Mouse (Mus musculus): ENCODE data around the gene Tspan32. TPM values are rescaled to one million over a fixed set of nuclear protein-coding genes. Genes with fewer than 3 reads are reported as not detected.

The Tspan32 gene
- polyA plus RNA-seq, 1 experiment from 2014 or later = 115 TPM

DNA sequence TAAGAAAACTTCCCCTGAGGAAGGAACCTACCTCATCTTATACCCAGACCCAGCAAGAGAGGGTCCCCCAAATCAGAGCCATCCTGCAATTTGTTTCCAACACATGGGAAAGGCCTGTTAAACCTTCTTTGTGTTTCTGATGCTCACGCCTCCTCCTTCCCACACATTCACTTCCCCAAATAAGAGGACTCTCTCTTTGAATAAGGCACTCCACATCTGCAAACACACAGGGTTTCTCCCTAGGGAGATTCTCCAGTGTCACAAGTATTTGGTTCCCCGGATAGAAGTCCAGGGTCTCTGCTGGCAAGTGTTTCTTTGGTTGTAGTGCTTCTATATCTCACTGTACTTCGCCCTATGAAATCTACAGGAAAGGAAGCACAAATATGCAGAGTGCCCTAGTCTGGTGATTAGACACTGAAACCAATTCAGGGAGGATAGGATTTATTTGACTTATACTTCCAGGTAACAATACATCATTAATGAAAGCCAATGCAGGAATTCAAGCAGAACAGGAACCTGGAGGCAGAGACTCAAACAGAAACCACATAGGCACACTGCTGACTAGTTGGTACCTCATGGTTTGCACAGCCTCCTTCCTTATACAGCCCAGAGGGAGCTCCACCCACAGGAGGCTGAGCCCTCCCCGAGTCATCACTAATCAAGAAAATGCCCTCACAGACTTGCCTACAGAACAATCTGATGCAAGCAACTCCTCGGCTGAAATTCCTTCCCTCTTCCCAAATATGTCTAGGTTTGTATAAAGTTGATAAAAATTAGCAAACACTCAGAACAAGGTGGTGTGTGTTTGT, 16.7 kb downstream of the Tspan32 start:
- DNase-seq (ENCODE audit: low spot score) = no peak
- no peak overlapping the region for H3K9ac ChIP-seq (ENCODE audit: low read depth, low read length)
- H3K27ac ChIP-seq (ENCODE audit: low read depth, low read length) = no peak overlapping the region
- no peaks in the 10 kb centered on the region for H3K27me3 ChIP-seq (replicated peaks; ENCODE audit: control insufficient read depth, insufficient read depth, low read length)
- WGBS = 56% methylated on average over 5 of the region's 5 CpGs
- H3K36me3 ChIP-seq (ENCODE audit: control insufficient read depth, insufficient read depth, low read length) = no peaks in the 10 kb centered on the region
- H3K4me1 ChIP-seq (replicated peaks; ENCODE audit: control insufficient read depth, insufficient read depth, low read length) = 0 out of 2 replicates have a peak, but pooled peaks cover 5% of the 10 kb centered on the region
- H3K4me2 ChIP-seq = no peak overlapping the region
- no peaks in the 10 kb centered on the region for H3K9me3 ChIP-seq (ENCODE audit: control insufficient read depth, low read length)
- ATAC-seq (replicated peaks; ENCODE audit: low FRiP score) = no peak
- H3K4me3 ChIP-seq (ENCODE audit: low read depth, low read length) = no peak overlapping the region

DNA sequence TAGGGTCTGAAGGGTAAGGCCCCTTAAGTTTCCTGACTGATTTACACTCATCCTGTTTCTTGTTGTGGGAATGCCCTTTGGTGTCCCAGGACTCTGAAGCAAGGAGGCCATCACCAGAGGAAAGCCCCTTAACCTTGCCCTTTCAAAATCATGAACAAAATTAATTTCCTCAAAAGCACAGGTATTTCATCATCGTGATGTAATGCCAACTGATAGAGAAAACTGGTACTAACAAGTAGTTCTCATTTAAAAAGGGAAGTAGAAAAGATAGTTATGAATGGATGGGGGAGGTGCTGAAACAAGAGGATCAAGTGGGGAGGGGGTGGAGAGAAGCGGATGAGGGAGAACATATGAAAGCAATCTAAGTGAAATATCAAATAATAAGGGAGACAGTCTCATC, 18.7 kb downstream of the Tspan32 start:
- H3K27ac ChIP-seq (ENCODE audit: low read depth, low read length) = no peak overlapping the region

DNA sequence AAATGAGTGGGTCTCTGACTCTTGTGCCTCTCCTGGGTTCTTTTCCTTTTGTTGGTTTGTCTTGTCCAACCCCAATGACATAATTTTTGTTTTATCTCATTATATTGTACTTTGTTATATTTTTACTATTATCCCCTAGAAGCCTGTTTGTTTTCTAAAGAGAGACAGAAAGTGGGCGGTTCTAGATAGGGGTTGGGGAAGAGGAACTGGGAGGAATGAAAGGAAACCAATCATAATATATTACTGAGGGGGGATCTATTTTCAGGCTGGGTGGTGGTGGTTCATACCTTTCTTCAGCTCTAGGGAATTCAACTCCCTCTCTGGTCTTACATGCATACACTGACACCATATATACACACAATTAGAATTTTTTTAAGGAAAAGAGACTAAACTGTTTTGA, 19.4 kb downstream of the Tspan32 start:
- H3K4me2 ChIP-seq = no peak overlapping the region
- ATAC-seq (replicated peaks; ENCODE audit: low FRiP score) (no peak), DNase-seq (ENCODE audit: low spot score) (no peak)
- no peak overlapping the region for H3K27ac ChIP-seq (ENCODE audit: low read depth, low read length)
- no peak overlapping the region for H3K4me3 ChIP-seq (ENCODE audit: low read depth, low read length)
- WGBS = 76% methylated on average over 1 of the region's 1 CpGs
- no peaks in the 10 kb centered on the region for H3K9me3 ChIP-seq (ENCODE audit: control insufficient read depth, low read length)
- H3K9ac ChIP-seq (ENCODE audit: low read depth, low read length) = no peak overlapping the region
- H3K27me3 ChIP-seq (replicated peaks; ENCODE audit: control insufficient read depth, insufficient read depth, low read length) = no peaks in the 10 kb centered on the region
- H3K36me3 ChIP-seq (ENCODE audit: control insufficient read depth, insufficient read depth, low read length) = no peaks in the 10 kb centered on the region
- peaks cover 3% of the 10 kb centered on the region; the same call in 1 of the 2 replicates for H3K4me1 ChIP-seq (replicated peaks; ENCODE audit: control insufficient read depth, insufficient read depth, low read length)

More for the DNA sequence above, 18.7 kb downstream of the Tspan32 start:
- Histone ChIP-seq H3K4me1 (replicated peaks; ENCODE audit: control insufficient read depth, insufficient read depth, low read length) (peaks cover 3% of the 10 kb centered on the region; the same call in 1 of the 2 replicates), H3K4me3 (ENCODE audit: low read depth, low read length) (no peak overlapping the region), H3K9me3 (ENCODE audit: control insufficient read depth, low read length) (no peaks in the 10 kb centered on the region), H3K9ac (ENCODE audit: low read depth, low read length) (no peak overlapping the region), H3K4me2 (no peak overlapping the region), H3K36me3 (ENCODE audit: control insufficient read depth, insufficient read depth, low read length) (no peaks in the 10 kb centered on the region), H3K27me3 (replicated peaks; ENCODE audit: control insufficient read depth, insufficient read depth, low read length) (no peaks in the 10 kb centered on the region)
- ATAC-seq (replicated peaks; ENCODE audit: low FRiP score) (no peak), DNase-seq (ENCODE audit: low spot score) (no peak)
- 79% methylated on average over 2 of the region's 2 CpGs for WGBS

DNA sequence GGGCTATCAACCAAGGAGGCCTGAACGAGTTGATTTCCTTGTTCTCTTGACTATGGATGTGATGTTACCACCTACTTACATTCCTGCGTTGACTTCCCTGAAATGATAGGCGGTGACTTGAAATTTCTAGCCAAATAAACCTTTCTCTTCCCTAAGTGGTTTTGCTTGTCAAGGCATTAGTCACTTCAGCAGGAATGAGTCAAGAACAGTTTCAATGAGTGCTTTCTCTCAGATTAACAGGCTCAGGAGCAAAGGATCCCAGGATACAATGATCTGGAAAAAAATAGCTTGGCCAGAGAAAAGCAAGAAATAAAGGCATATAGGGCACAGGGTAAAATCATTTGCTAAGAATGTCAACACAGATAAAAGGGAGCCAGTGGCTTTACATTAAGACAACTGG, 20.6 kb downstream of the Tspan32 start:
- no peaks in the 10 kb centered on the region for H3K9me3 ChIP-seq (ENCODE audit: control insufficient read depth, low read length)
- no peak overlapping the region for H3K4me2 ChIP-seq
- H3K4me3 ChIP-seq (ENCODE audit: low read depth, low read length) = no peak overlapping the region
- H3K27ac ChIP-seq (ENCODE audit: low read depth, low read length) = no peak overlapping the region
- H3K27me3 ChIP-seq (replicated peaks; ENCODE audit: control insufficient read depth, insufficient read depth, low read length) = no peaks in the 10 kb centered on the region
- H3K9ac ChIP-seq (ENCODE audit: low read depth, low read length) = no peak overlapping the region
- ATAC-seq (replicated peaks; ENCODE audit: low FRiP score) = no peak
- DNase-seq (ENCODE audit: low spot score) = no peak
- 84% methylated on average over 3 of the region's 3 CpGs for WGBS
- no peaks in the 10 kb centered on the region for H3K36me3 ChIP-seq (ENCODE audit: control insufficient read depth, insufficient read depth, low read length)
- H3K4me1 ChIP-seq (replicated peaks; ENCODE audit: control insufficient read depth, insufficient read depth, low read length) = peaks cover 3% of the 10 kb centered on the region; the same call in 1 of the 2 replicates

DNA sequence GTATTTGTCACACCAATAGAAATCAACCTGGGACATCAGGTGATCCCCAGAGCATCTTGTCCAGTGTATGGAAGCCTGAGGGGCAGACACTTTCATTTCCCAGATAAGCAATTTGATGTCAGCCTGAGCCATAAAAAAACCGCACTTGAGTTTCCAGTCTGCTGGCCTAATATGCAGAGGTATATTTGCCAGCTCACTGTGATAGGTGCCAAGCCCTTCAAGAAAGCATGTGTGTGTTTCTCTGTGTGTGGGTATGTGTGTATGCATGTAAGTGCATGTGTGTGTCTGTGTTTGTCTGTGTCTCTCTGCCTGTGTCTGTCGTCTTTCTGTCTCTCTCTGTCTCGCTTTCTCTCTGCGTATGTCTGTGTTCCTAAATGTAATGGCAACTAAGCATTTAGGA, 22.4 kb downstream of the Tspan32 start:
- 87% methylated on average over 4 of the region's 4 CpGs for WGBS
- Histone ChIP-seq H3K9me3 (ENCODE audit: control insufficient read depth, low read length) (no peaks in the 10 kb centered on the region), H3K36me3 (ENCODE audit: control insufficient read depth, insufficient read depth, low read length) (no peaks in the 10 kb centered on the region), H3K27ac (ENCODE audit: low read depth, low read length) (no peak overlapping the region), H3K27me3 (replicated peaks; ENCODE audit: control insufficient read depth, insufficient read depth, low read length) (no peaks in the 10 kb centered on the region), H3K4me2 (no peak overlapping the region), H3K4me3 (ENCODE audit: low read depth, low read length) (no peak overlapping the region), H3K4me1 (replicated peaks; ENCODE audit: control insufficient read depth, insufficient read depth, low read length) (no peaks in the 10 kb centered on the region; the same call in 1 of the 2 replicates), H3K9ac (ENCODE audit: low read depth, low read length) (no peak overlapping the region)
- DNase-seq (ENCODE audit: low spot score) (no peak), ATAC-seq (replicated peaks; ENCODE audit: low FRiP score) (no peak)

DNA sequence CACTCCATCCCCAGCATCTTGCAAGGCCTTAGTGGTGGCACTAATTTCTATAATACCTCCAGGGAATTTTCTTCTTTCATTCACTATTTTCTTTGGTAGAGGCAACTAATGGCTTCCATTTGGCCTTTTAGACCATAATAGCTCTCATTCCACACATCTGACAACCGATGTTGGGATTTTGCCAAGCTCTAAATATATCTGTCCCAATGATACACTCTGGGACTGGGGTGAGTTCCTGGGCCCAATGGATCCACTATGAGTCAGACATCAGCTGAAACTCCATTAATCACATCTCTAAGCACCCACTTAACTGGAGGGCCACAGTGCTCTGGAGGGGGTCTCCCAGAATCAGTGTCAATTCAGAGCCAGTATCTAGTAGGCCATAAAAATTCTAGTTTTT, 27.0 kb downstream of the Tspan32 start:
- Histone ChIP-seq H3K27ac (ENCODE audit: low read depth, low read length) (no peak overlapping the region), H3K36me3 (ENCODE audit: control insufficient read depth, insufficient read depth, low read length) (no peaks in the 10 kb centered on the region), H3K4me1 (replicated peaks; ENCODE audit: control insufficient read depth, insufficient read depth, low read length) (no peaks in the 10 kb centered on the region; the same call in 1 of the 2 replicates), H3K4me2 (no peak overlapping the region), H3K9ac (ENCODE audit: low read depth, low read length) (no peak overlapping the region), H3K9me3 (ENCODE audit: control insufficient read depth, low read length) (no peaks in the 10 kb centered on the region), H3K4me3 (ENCODE audit: low read depth, low read length) (no peak overlapping the region), H3K27me3 (replicated peaks; ENCODE audit: control insufficient read depth, insufficient read depth, low read length) (no peaks in the 10 kb centered on the region)
- 80% methylated on average over 1 of the region's 1 CpGs for WGBS
- ATAC-seq (replicated peaks; ENCODE audit: low FRiP score) (no peak), DNase-seq (ENCODE audit: low spot score) (no peak)

DNA sequence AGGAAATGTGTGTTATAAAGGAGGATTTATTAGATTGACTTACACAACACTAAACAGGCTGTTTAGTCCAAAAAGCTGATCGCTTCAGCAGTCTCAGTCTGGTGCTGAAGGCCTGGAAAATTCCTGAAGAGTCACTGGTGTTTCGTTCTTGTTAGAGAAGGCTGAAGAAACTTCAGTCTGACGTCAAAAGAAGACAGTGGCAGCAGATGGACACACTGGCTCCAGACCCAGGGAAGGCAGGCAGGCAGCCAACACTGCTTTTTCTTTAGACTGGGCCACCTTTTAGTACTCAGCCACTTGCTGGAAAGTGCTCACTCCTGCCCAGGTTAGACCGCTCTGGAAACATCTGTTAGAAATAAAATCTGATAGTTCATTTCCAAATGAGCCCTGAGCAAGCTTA, 28.7 kb downstream of the Tspan32 start:
- no peak for DNase-seq (ENCODE audit: low spot score)
- Histone ChIP-seq H3K27me3 (replicated peaks; ENCODE audit: control insufficient read depth, insufficient read depth, low read length) (no peaks in the 10 kb centered on the region), H3K9ac (ENCODE audit: low read depth, low read length) (no peak overlapping the region), H3K27ac (ENCODE audit: low read depth, low read length) (no peak overlapping the region), H3K9me3 (ENCODE audit: control insufficient read depth, low read length) (no peaks in the 10 kb centered on the region), H3K4me1 (replicated peaks; ENCODE audit: control insufficient read depth, insufficient read depth, low read length) (no peaks in the 10 kb centered on the region), H3K4me2 (no peak overlapping the region), H3K36me3 (ENCODE audit: control insufficient read depth, insufficient read depth, low read length) (no peaks in the 10 kb centered on the region), H3K4me3 (ENCODE audit: low read depth, low read length) (no peak overlapping the region)
- no peak for ATAC-seq (replicated peaks; ENCODE audit: low FRiP score)
- WGBS = 84% methylated on average over 4 of the region's 4 CpGs

DNA sequence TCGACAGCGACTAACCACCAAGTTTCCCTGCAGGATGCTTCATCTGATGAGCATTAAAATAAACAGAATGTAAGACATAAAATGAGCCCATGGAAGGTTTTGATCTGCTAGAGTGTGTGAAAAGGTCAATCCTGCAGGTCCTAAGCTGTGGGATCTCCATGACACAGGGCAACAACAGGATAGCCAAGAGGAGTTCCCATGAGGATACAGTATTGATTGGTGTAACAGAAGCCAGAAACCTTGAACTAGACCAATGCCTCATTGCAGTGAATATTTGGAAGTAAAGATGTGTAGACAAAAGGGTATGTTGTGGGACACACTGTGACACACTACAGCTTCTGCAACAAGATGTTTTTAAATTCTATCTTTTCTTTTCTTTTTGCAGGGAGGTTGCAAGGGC, 29.3 kb downstream of the Tspan32 start:
- no peak overlapping the region for H3K27ac ChIP-seq (ENCODE audit: low read depth, low read length)
- ATAC-seq (replicated peaks; ENCODE audit: low FRiP score) (no peak), DNase-seq (ENCODE audit: low spot score) (no peak)
- H3K36me3 ChIP-seq (ENCODE audit: control insufficient read depth, insufficient read depth, low read length) = no peaks in the 10 kb centered on the region
- no peak overlapping the region for H3K9ac ChIP-seq (ENCODE audit: low read depth, low read length)
- H3K9me3 ChIP-seq (ENCODE audit: control insufficient read depth, low read length) = no peaks in the 10 kb centered on the region
- no peak overlapping the region for H3K4me3 ChIP-seq (ENCODE audit: low read depth, low read length)
- WGBS = 95% methylated on average over 2 of the region's 2 CpGs
- H3K4me2 ChIP-seq = no peak overlapping the region
- no peaks in the 10 kb centered on the region for H3K27me3 ChIP-seq (replicated peaks; ENCODE audit: control insufficient read depth, insufficient read depth, low read length)
- no peaks in the 10 kb centered on the region for H3K4me1 ChIP-seq (replicated peaks; ENCODE audit: control insufficient read depth, insufficient read depth, low read length)
